Mouse (Mus musculus) erythroblast, embryonic 14.5 days (primary cell): ENCODE measurements around the gene Frk.

ENCODE experiments used
- GATA1 ChIP-seq: IDR thresholded peaks from 2 replicates; pipeline ENCODE4 v1.6.1; 2012; ENCODE audit warnings: low read length, inconsistent platforms, mixed read lengths
- TAL1 ChIP-seq: IDR thresholded peaks from 3 replicates; pipeline ENCODE4 v1.6.1; 2012; ENCODE audit warnings: low read length, inconsistent platforms, mixed read lengths

DNA sequence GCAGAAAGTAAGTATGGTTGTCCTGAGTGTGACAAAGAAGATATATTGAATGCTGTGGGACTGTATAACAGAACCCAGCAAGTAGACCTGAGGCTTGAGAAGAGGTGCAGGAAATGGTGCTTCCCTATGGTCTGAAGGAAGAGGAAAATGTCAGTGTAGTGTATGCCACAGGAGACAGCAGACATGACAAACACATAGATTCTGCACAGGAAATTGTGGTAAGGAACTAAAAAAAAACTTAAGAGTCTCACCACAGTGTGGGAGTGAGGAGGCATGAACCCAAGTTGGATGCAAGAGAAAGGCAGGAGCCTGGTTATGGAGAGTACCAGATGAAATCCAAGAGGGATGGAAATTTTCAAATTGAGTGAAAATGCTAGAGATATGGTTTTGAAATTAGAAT, 132.3 kb downstream of the Frk start:
- TF ChIP-seq TAL1 (no peak), GATA1 (no peak)
